Mouse (Mus musculus): ENCODE measurements around the gene Pias1. TPM values are rescaled to one million over a fixed set of nuclear protein-coding genes. Genes with fewer than 3 reads are reported as not detected.
A peak's percentile ranks its signal among the peaks of the same experiment; 100 is the strongest.

Gene Pias1
- polyA plus RNA-seq, 1 experiment, result 36.5 TPM

DNA sequence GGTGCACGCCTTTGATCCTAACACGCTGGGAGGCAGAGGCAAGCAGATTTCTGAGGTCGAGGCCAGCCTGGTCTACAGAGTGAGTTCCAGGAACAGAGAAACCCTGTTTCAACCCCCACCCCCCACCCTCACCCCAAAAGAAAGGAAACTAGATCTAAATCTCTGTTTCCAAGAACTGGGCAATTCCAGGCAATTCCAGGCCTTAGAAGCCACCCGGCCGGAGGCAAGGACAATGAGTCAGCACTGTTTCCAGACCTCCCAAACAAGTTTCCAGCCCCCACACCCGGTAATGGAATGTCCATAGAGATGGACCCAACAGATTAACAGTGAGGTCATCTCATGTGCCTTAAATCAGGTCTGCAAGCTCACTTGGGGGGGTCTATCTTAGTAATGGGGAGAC is 157.8 kb downstream of the Pias1 start:
- peaks cover 4% of the 10 kb centered on the region for H3K4me1 ChIP-seq (ENCODE audit: control insufficient read depth, insufficient read depth, low read length)
- DNase-seq, result no peak
- no peak overlapping the region for H3K4me3 ChIP-seq (replicated peaks; ENCODE audit: extremely low read depth, low read depth, low read length)
- 73% methylated on average over 6 of the region's 6 CpGs for WGBS
- no peak for TF ChIP-seq POLR2A (IDR thresholded peaks at IDR 0.05; ENCODE audit: borderline replicate concordance, extremely low read depth, low read depth, low read length)
- no peak for TF ChIP-seq CTCF (IDR thresholded peaks at IDR 0.05; ENCODE audit: insufficient read depth, low read length)

DNA sequence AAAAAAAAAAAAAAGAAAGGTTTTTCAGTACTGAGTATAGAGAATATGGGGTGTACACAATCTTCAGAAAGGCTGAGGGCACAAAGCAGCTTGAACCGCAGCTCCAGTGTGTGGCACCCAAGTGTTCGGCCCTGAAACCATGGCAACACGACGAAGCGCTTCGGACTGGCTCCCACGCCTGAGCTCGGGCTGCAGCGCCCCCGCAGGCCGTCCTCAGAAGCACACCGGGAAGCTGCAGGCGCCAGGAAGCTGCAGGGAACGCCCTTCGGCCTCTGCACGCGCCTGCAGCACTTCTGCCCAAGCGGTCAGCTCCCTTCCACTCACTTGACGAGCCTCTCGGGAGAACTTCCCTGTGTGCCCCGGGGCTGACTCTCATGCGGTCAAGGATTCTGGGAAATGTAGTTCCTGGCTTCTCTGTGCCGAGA is 159.1 kb downstream of the Pias1 start:
- peak; percentile 95 for DNase-seq
- Histone ChIP-seq H3K4me3 (replicated peaks; ENCODE audit: extremely low read depth, low read depth, low read length) (peak overlapping the region; percentile 32), H3K4me1 (ENCODE audit: control insufficient read depth, insufficient read depth, low read length) (peaks cover 4% of the 10 kb centered on the region)
- 2% methylated on average over 23 of the region's 23 CpGs for WGBS
- TF ChIP-seq CTCF (IDR thresholded peaks at IDR 0.05; ENCODE audit: insufficient read depth, low read length), result peak; percentile 79
- 0 out of 2 replicates have a peak, but pooled peaks have one; percentile 11 for TF ChIP-seq POLR2A (IDR thresholded peaks at IDR 0.05; ENCODE audit: borderline replicate concordance, extremely low read depth, low read depth, low read length)

Other genes starting within 250 kb of the Pias1 start
- gene Fem1b, start 176.0 kb downstream of the Pias1 start, polyA plus RNA-seq (2012; rRNA removed), result 12.1 and 13.9 TPM in 2 replicates
- gene Cln6, start 149.1 kb downstream of the Pias1 start, polyA plus RNA-seq (2012; rRNA removed), result 58.1 and 60.8 TPM in 2 replicates
- gene Calml4, start 129.8 kb downstream of the Pias1 start, polyA plus RNA-seq (2012; rRNA removed), result 7.1 and 11.6 TPM in 2 replicates
- gene Skor1, start 161.0 kb upstream of the Pias1 start, polyA plus RNA-seq (2012; rRNA removed), result 0.02 and 0.07 TPM in 2 replicates